Mouse (Mus musculus) adrenal gland, postnatal 10 days (tissue): Measurements from ENCODE around the gene Camkk2. TPM values are rescaled to one million over a fixed set of nuclear protein-coding genes. Genes with fewer than 3 reads are reported as not detected.

Experiments
- DNase-seq: peaks from one replicate; pipeline ENCODE4 v3.0.0; 2021; ENCODE audit warnings: mixed read lengths
- long read RNA-seq, 2 experiments: library from polyadenylated mRNA; stranded (forward); transcript quantifications; one replicate each; pipeline ENCODE4 v2.0.0; 2021
- total RNA-seq, 2 experiments: library from RNA; stranded (reverse); gene quantifications; 2 replicates each; pipeline ENCODE4 v1.2.3; 2021

Gene Camkk2
- total RNA-seq: 10 to 100 TPM; 21.2 to 25.7 TPM
- long read RNA-seq, experiment 1, full-length matches to known transcripts: 15 of 28 reads
- long read RNA-seq, experiment 1, partial matches to known transcripts: 5 of 28 reads
- long read RNA-seq, experiment 1, other reads (novel, unspliced or antisense): 8 of 28 reads
- long read RNA-seq, experiment 2, partial matches to known transcripts: 3 of 8 reads
- long read RNA-seq, experiment 2, other reads (novel, unspliced or antisense): 2 of 8 reads

- DNase-seq: peak; percentile 90
Measured at GRCm38 (mm10) chr5:122779277-122779834, at the start of gene Camkk2. Camkk2 (minus strand) TSS chr5:122779409.

GRCm38 (mm10) chr5:122825099-122825498 is 45.9 kb upstream of the Camkk2 start:
- DNase-seq: no peak

GRCm38 (mm10) chr5:122824450-122824849 is 45.2 kb upstream of the Camkk2 start:
- no peak for DNase-seq

- DNase-seq: no peak
Measured at GRCm38 (mm10) chr5:122823976-122824375, 44.8 kb upstream of the Camkk2 start.

- no peak for DNase-seq
Measured at GRCm38 (mm10) chr5:122822441-122822840, 43.2 kb upstream of the Camkk2 start.

- no peak for DNase-seq
Measured at GRCm38 (mm10) chr5:122821524-122821885, 42.3 kb upstream of the Camkk2 start.

GRCm38 (mm10) chr5:122820777-122821523 is 41.7 kb upstream of the Camkk2 start, which contains the start of gene Anapc5:
Anapc5 (minus strand) TSS chr5:122821339.
- peak; percentile 95 for DNase-seq

GRCm38 (mm10) chr5:122812699-122813098 is 33.5 kb upstream of the Camkk2 start:
- DNase-seq: no peak

- peak; percentile 80 for DNase-seq
Measured at GRCm38 (mm10) chr5:122811364-122812079, 32.3 kb upstream of the Camkk2 start.

GRCm38 (mm10) chr5:122805503-122805902 is 26.3 kb upstream of the Camkk2 start:
- DNase-seq: no peak

- DNase-seq: no peak
Measured at GRCm38 (mm10) chr5:122802706-122803105, 23.5 kb upstream of the Camkk2 start.

- no peak for DNase-seq
Measured at GRCm38 (mm10) chr5:122801684-122802083, 22.5 kb upstream of the Camkk2 start.

GRCm38 (mm10) chr5:122800345-122801010 is 21.3 kb upstream of the Camkk2 start:
- DNase-seq: peak; percentile 25

GRCm38 (mm10) chr5:122799379-122800344 is 20.5 kb upstream of the Camkk2 start:
- DNase-seq: no peak

GRCm38 (mm10) chr5:122798557-122799378 is 19.6 kb upstream of the Camkk2 start:
- DNase-seq: peak; percentile 83

GRCm38 (mm10) chr5:122797866-122798265 is 18.7 kb upstream of the Camkk2 start:
- no peak for DNase-seq

- DNase-seq: no peak
Measured at GRCm38 (mm10) chr5:122788696-122789095, 9.5 kb upstream of the Camkk2 start.

GRCm38 (mm10) chr5:122786035-122786819 is 7.0 kb upstream of the Camkk2 start:
- DNase-seq: no peak

- DNase-seq: no peak
Measured at GRCm38 (mm10) chr5:122783726-122784406, 4.7 kb upstream of the Camkk2 start.
